Mouse (Mus musculus) limb, embryonic 13.5 days (tissue): ENCODE results near the gene Acad12. TPM values are rescaled to one million over a fixed set of nuclear protein-coding genes. Genes with fewer than 3 reads are reported as not detected.
"Not testable (repeated sequence)": the region's sequence is repeated elsewhere in the genome, so short reads cannot be mapped to it uniquely, and the experiment has no call there.

Experiments used
- ATAC-seq: fragments of 200-750 bp; cut with Nextera tagmentation; 2 replicates; pipeline ENCODE4 v1.8.0; 2017; ENCODE audit warnings: low read depth, moderate number of reproducible peaks, moderate TSS enrichment; ENCODE audit not compliant: low FRiP score
- H3K27ac ChIP-seq: fragments of 300-500 bp; sonication (generic); 2 replicates; pipeline ENCODE4 v1.5.1; 2015; ENCODE audit warnings: inconsistent platforms, mild to moderate bottlenecking, moderate library complexity
- H3K27me3 ChIP-seq: fragments of 300-500 bp; sonication (generic); 2 replicates; pipeline ENCODE4 v1.6.1; 2015; ENCODE audit warnings: mild to moderate bottlenecking, inconsistent platforms
- H3K36me3 ChIP-seq: fragments of 300-500 bp; sonication (generic); 2 replicates; pipeline ENCODE4 v1.6.1; 2015; ENCODE audit warnings: inconsistent platforms, mild to moderate bottlenecking, moderate library complexity
- H3K4me1 ChIP-seq: fragments of 300-500 bp; sonication (generic); 2 replicates; pipeline ENCODE4 v1.6.1; 2015; ENCODE audit warnings: inconsistent platforms
- H3K4me2 ChIP-seq: fragments of 300-500 bp; sonication (generic); replicated peaks from 2 replicates; pipeline ENCODE4 v1.6.1; 2015; ENCODE audit warnings: inconsistent platforms, mild to moderate bottlenecking, moderate library complexity
- H3K4me3 ChIP-seq: fragments of 300-500 bp; sonication (generic); 2 replicates; pipeline ENCODE4 v1.5.1; 2015; ENCODE audit warnings: moderate library complexity, mild to moderate bottlenecking, inconsistent platforms
- H3K9ac ChIP-seq: fragments of 300-500 bp; sonication (generic); 2 replicates; pipeline ENCODE4 v1.6.1; 2015; ENCODE audit warnings: mild to moderate bottlenecking, inconsistent platforms
- H3K9me3 ChIP-seq: fragments of 300-500 bp; sonication (generic); 2 replicates; pipeline ENCODE4 v1.6.1; 2016; ENCODE audit warnings: inconsistent platforms
- WGBS: fragments of 180-500 bp; shearing (Covaris S2); methylation state at CpG from one replicate; pipeline ENCODE4 v1.1.7; 2015; 5-methylcytosine and 5-hydroxymethylcytosine counted together
- polyA plus RNA-seq: library from polyadenylated mRNA; unstranded; fragments of >200 nt; fragmentation: Nextera tagmentation; extraction: Ambion mirVana; gene quantifications from 2 replicates; pipeline ENCODE4 v1.2.1, GENCODE M21; 2015

The Acad12 gene
- polyA plus RNA-seq, 1 experiment from 2014 or later = 3.2 TPM

DNA sequence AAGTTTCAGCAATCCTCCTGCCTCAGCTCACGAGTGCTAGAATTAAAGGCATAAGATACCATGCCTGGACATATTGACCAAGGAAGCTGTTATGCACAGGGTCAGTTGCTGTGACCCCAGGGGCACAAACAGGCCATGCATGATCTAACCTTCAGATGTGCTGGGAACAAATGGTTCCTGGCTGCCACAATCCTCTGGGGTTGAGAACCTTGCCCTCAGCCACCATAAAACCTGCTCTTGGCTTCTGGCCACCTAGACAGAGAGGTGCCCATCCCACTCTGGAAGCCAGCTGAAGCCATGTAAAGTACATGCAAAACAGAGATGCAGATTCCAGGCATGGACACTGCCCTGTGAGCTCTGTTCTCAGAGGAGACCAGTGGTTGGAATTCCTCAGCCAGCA, 14.9 kb downstream of the Acad12 start:
- H3K27me3 ChIP-seq, H3K4me1 ChIP-seq, H3K4me3 ChIP-seq, H3K27ac ChIP-seq, H3K36me3 ChIP-seq, H3K4me2 ChIP-seq, ATAC-seq, H3K9me3 ChIP-seq, H3K9ac ChIP-seq: not testable (repeated sequence)
- whole genome bisulfite sequencing = 74% methylated on average over 1 of the region's 1 CpGs

DNA sequence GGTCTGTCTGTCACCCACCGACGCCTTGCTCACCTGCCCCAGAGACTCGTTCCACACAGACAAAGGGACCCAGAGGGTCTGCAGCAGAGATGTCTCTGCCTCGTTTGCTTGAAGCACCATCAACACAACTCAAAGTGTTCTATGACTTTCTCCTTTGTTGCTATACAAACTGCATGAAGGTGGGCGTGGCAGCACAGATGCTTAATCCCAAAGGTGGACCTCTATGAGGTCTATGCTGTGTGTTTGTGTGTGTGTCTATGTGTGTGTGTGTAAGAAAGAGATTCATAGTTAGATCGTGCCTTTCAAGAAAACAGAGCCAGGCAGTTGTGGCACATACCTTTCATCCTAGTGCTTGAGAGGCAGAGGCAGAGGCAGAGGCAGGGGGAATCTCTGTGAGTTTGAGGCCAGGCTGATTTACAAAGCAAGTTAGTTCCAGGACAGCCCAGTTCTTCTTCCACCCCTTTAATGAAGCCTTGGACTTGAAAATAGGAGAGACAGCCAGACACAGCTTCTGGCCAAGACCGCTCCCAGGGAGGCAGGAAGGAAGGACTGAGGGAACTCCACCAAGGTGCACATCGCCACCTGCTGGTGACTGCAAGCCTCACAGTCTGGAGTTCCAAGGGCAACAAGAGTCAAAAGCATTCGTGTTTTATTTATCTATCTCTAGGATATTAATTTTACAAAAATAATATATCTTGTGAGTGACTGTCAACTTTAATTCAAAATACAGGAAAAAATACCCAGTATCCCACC, 17.0 kb downstream of the Acad12 start:
- no peak overlapping the region for H3K9ac ChIP-seq
- H3K9me3 ChIP-seq = no peaks in the 10 kb centered on the region
- no peaks in the 10 kb centered on the region for H3K36me3 ChIP-seq
- no peak overlapping the region for H3K4me2 ChIP-seq
- H3K27ac ChIP-seq = no peak overlapping the region
- H3K4me1 ChIP-seq = peaks cover 8% of the 10 kb centered on the region; the same call in 1 of the 2 replicates
- WGBS = 26% methylated on average over 9 of the region's 9 CpGs
- ATAC-seq = no peak
- no peak overlapping the region for H3K4me3 ChIP-seq
- H3K27me3 ChIP-seq = no peaks in the 10 kb centered on the region

DNA sequence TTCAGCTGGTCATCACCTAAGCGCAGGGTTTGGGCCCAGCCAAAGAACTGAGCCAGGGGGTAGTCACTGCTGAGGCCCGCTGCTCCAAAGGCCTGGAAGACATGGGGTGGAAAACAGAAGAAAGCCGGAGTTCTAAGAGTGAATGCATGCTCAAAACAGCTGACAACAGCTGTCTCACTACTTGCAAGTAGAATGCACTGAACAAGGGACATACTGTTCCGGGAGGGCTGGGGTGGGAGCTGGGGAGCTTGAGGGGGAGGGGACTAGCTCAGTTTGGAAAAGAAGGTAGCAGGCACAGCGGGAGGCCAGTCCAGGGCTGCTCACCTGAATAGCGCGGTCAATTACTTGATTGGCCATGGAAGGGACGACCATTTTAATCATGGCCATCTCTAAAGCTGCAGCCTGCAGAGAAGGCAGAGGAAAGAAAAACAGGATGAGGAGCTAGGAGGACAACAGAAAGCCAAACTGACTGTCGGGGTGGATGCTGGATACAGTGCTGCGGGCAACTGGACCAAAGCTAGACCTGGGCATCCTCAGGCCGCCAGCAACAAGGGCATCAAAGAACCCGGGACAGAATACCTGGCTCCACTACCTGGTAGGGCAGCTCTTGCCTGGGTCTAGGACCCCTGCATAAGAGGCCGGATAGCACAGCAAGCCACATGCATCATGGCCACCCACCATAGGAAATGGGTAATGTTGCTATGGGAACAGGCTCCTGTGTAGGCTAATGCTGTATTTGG, 19.7 kb downstream of the Acad12 start:
- Histone ChIP-seq H3K27ac (no peak overlapping the region; the same call in 1 of the 2 replicates), H3K4me2 (no peak overlapping the region), H3K9me3 (no peaks in the 10 kb centered on the region), H3K4me1 (peaks cover 15% of the 10 kb centered on the region), H3K36me3 (no peaks in the 10 kb centered on the region), H3K4me3 (no peak overlapping the region), H3K27me3 (no peaks in the 10 kb centered on the region), H3K9ac (no peak overlapping the region)
- ATAC-seq = no peak
- WGBS = 65% methylated on average over 13 of the region's 13 CpGs

DNA sequence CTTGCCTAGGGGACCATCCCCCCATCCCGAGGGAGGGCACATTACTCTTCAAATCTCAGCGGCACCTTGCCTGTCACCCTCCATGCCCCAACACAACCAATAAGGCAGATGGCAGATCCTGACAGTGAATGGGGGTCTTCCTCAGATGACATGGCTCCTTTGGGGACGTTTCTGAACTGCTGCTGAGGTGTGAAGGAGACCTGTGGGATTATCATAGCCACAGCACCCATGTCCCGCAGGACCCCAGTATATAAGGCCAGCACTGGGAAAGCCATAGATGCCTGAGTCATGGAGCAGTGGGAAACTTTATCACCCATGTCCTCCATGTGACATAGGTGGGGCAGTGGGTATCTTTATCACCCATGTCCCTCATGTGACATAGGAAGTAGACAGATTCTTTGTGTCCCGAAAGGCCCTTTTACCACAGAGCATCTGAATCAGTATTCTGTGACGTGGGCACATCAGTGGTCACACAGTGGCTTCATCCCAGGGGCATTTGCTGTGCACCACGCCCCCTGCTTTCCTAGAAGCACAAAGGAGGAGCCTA, 20.7 kb downstream of the Acad12 start:
- 75% methylated on average over 7 of the region's 7 CpGs for WGBS

DNA sequence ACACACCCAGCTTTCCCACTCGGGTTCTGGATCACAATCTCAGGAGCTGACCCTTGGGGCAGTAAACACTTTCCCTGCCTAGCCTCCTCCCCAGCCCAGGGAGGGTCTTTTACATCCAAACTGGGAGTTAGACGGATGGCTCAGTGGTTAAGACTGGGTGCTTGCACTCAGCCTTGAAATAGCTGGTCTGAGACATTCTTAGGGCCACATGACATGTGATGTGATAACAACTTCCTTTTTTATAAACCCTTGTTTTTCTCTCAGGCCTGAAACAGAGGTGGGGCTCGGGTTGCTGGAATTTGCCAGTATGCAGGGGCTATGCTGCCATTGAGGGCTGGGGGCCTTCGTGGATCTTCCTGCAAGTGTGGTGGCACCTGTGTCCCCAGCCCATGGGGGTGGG, 21.4 kb downstream of the Acad12 start:
- H3K4me3 ChIP-seq = no peak overlapping the region
- H3K9ac ChIP-seq = no peak overlapping the region; the same call in 1 of the 2 replicates
- H3K9me3 ChIP-seq = no peaks in the 10 kb centered on the region
- ATAC-seq = no peak
- no peaks in the 10 kb centered on the region for H3K36me3 ChIP-seq
- no peak overlapping the region for H3K4me2 ChIP-seq
- no peak overlapping the region for H3K27ac ChIP-seq
- no peaks in the 10 kb centered on the region for H3K27me3 ChIP-seq
- 59% methylated on average over 4 of the region's 4 CpGs for WGBS
- peaks cover 27% of the 10 kb centered on the region for H3K4me1 ChIP-seq

More for the DNA sequence above, 20.7 kb downstream of the Acad12 start:
- H3K36me3 ChIP-seq = no peaks in the 10 kb centered on the region
- no peak overlapping the region for H3K27ac ChIP-seq
- no peak for ATAC-seq
- no peak overlapping the region for H3K9ac ChIP-seq
- no peak overlapping the region for H3K4me2 ChIP-seq
- no peak overlapping the region for H3K4me3 ChIP-seq
- H3K27me3 ChIP-seq = no peaks in the 10 kb centered on the region
- peaks cover 21% of the 10 kb centered on the region for H3K4me1 ChIP-seq
- no peaks in the 10 kb centered on the region for H3K9me3 ChIP-seq

DNA sequence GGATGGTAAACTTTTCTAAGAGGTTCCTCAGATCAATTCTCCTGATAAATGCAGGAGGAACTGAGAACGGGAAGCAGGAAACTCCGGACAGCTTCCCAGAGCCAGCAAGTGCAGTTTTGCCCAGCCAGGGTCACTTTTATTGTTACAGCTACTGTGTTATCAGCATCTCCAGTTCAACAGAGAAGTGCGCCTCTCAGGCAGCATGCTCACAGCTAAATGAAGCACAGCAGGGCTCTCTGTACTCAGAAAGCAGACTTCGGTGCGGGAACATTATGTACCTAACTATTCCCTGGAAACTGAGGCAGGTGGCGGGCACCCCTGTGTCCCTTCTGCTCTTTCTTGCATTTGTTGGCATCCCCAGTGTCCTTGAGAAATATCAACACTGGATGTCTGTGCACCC, 22.5 kb downstream of the Acad12 start:
- WGBS = 80% methylated on average over 6 of the region's 6 CpGs
- H3K27ac ChIP-seq = no peak overlapping the region
- no peak for ATAC-seq

DNA sequence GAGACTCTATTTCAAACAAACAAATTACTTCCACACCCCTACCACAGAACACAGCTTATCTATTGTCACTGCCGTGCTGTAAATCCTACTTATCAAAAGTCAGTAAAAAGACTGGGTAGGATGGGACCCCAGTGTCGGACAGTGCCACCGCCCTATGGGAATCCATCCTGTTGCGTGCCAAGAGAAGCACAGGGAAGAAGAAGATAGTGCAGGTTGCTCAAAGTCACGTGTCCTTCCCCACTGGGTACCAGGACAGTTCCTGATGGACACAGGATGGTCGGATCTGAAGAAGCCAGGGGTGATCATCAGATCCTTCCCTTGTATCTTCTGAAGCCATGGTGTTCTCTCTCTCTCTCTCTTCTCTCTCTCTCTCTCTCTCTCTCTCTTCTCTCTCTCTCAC, 23.0 kb downstream of the Acad12 start:
- H3K36me3 ChIP-seq = no peaks in the 10 kb centered on the region
- no peaks in the 10 kb centered on the region for H3K9me3 ChIP-seq
- no peak overlapping the region for H3K4me3 ChIP-seq
- 88% methylated on average over 6 of the region's 6 CpGs for WGBS
- no peak for ATAC-seq
- H3K27me3 ChIP-seq = no peaks in the 10 kb centered on the region
- no peak overlapping the region for H3K4me2 ChIP-seq
- peaks cover 40% of the 10 kb centered on the region for H3K4me1 ChIP-seq
- no peak overlapping the region for H3K27ac ChIP-seq
- H3K9ac ChIP-seq = no peak overlapping the region

More for the DNA sequence above, 22.5 kb downstream of the Acad12 start:
- no peak overlapping the region for H3K4me3 ChIP-seq
- no peaks in the 10 kb centered on the region for H3K36me3 ChIP-seq
- no peaks in the 10 kb centered on the region for H3K27me3 ChIP-seq
- no peaks in the 10 kb centered on the region for H3K9me3 ChIP-seq
- no peak overlapping the region for H3K4me2 ChIP-seq
- no peak overlapping the region for H3K9ac ChIP-seq
- H3K4me1 ChIP-seq = peaks cover 38% of the 10 kb centered on the region

DNA sequence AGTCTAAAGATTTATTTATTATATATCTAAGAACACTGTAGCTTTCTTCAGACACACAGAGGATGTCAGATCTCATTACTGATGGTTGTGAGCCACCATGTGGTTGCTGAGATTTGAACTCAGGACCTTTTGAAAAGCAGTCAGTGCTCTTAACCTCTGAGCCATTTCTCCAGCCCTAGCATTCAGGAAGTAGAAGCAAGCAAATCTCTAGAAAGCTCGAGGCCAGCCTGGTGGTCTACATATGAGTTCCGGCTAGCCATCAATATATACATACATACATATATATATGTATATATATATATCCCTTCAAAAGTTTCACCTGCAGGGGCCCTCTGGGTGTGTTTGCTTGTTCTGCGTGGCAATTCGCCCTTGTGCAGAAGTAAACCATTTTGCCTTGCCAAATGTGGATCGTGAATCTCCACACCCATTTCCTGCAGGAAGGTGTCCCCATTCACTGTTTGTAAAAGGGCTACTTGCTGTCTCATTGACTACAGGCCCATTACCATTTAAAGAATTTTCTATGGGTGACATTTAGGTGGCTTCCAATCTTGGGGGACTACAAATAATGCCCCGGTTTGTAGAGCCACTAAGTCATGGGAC, 23.9 kb downstream of the Acad12 start:
- Histone ChIP-seq H3K4me1 (peaks cover 40% of the 10 kb centered on the region), H3K27ac (no peak overlapping the region; the same call in 1 of the 2 replicates), H3K27me3 (no peaks in the 10 kb centered on the region), H3K36me3 (no peaks in the 10 kb centered on the region; the same call in 1 of the 2 replicates), H3K9ac (no peak overlapping the region), H3K4me2 (peak overlapping the region; percentile 89), H3K4me3 (no peak overlapping the region), H3K9me3 (no peaks in the 10 kb centered on the region)
- no peak for ATAC-seq
- WGBS = 89% methylated on average over 6 of the region's 6 CpGs

DNA sequence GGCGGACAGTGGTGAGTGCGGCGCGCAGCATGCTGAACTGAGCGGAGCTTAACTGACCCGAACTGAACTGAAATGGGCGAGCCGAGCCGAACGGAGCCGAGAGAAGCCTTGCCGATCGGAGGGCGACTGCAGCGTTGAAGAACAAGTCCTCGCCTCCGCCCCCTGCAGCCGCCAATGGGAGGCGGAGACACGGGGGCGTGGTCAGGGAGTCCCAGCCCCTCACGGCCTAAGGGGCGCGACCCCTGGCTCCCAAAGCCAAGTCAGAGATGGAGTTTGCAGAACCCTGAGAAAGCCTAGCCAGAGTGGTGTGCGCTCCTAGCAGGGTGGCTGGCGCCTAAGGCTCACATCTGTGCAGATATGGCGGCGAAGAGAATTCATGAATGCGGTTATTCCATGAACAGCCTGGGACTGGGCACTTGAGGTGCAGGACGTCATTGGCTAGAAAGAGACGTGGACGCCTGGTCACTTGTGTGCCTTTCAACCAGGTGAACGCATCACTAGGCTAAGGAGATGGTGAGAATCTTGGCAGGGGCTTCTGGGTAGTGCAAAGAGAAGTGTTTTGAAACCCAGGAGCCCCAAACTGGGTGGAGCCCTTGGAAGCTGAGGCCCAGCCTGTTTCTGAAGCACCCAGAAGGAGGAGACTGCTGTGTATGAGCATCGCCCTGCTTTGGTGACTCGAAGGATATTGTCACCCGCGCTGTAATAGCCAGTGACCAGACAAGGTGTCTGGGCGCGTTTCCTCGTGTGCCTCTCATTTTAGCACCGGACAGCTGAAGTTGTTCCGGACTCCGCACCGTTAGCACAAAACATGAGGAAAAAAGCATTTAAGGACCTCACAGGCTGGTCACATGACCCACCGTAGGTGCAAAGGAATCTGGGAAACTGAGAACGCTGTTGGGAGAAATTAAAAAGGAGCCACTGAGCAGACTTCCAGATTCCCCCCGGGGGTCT, 25.0 kb downstream of the Acad12 start, which contains the start of gene Aldh2:
Gene Aldh2 (minus strand): TSS at position 374 of the 951 bp plus-strand sequence.
- WGBS = 2% methylated on average over 47 of the region's 47 CpGs
- Histone ChIP-seq H3K9ac (peak within 1 kb of the TSS; percentile 94), H3K27me3 (no peaks in the 10 kb centered on the region), H3K4me2 (peak within 1 kb of the TSS; percentile 89), H3K4me1 (peaks cover 34% of the 10 kb centered on the region), H3K9me3 (no peaks in the 10 kb centered on the region), H3K27ac (peak within 1 kb of the TSS; percentile 92), H3K36me3 (no peaks in the 10 kb centered on the region; the same call in 1 of the 2 replicates), H3K4me3 (peak within 1 kb of the TSS; percentile 82)
- ATAC-seq = peak; percentile 92

DNA sequence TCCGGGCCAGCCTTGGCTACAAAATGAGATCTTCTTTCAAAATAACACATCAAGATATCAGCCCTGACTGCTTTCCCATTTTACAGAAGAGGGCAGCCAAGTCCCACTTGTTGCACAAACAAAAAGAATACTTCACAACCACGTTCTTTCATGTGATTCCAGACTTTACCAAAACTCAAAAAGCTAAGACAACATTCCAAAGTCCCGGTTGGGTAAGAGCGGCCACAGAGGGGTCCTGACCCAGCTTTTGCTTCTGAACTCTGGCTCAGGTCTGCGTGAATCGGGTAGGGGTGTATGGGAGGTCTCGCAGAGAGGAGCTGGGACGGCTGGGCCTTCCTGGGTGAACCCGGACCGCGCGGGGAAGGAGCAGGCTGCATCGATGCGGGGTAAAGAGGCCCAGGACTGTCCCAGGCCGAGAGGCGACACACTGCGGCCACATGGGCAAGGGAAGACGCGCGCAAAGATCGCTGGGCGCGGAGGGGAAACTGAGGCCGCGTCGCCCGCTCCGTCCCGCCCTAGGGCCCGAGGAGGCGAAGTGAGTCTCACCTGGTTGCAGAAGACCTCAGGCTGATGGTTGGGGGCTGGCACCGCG, 25.8 kb downstream of the Acad12 start:
- no peaks in the 10 kb centered on the region for H3K27me3 ChIP-seq
- 3% methylated on average over 33 of the region's 33 CpGs for WGBS

More for the DNA sequence above, 25.8 kb downstream of the Acad12 start:
- Histone ChIP-seq H3K4me2 (peak overlapping the region; percentile 89), H3K27ac (peak overlapping the region; percentile 92), H3K9ac (peak overlapping the region; percentile 94), H3K4me3 (peak overlapping the region; percentile 82), H3K9me3 (no peaks in the 10 kb centered on the region), H3K4me1 (peaks cover 32% of the 10 kb centered on the region), H3K36me3 (no peaks in the 10 kb centered on the region; the same call in 1 of the 2 replicates)
- ATAC-seq = peak; percentile 26; the same call in 1 of the 2 replicates
